Mouse (Mus musculus) Patski (cell line): ENCODE measurements around the gene Skap2. TPM values are rescaled to one million over a fixed set of nuclear protein-coding genes. Genes with fewer than 3 reads are reported as not detected.
A peak's percentile ranks its signal among the peaks of the same experiment; 100 is the strongest.

Experiments
- ATAC-seq: fragments of 100-300 bp; one replicate; pipeline ENCODE4 v1.8.0; 2021
- CTCF ChIA-PET: fragments of 350-600 bp; sonication (Branson Sonifier 250); formaldehyde crosslinking; loops from one replicate; lab custom pipeline; 2022; ENCODE audit warnings: inconsistent platforms; lab: Charles Lee
- POLR2A ChIA-PET: fragments of 350-600 bp; sonication (Branson Sonifier 250); formaldehyde crosslinking; loops from one replicate; lab custom pipeline; 2022; ENCODE audit warnings: antibody characterized with exemption, inconsistent platforms; lab: Charles Lee
- DNase-seq: peaks from one replicate; pipeline ENCODE4 v3.0.0-alpha.2; 2011; ENCODE audit warnings: low read depth, low spot score
- H3K27me3 ChIP-seq: fragments of 371-371 bp; one replicate; pipeline ENCODE4 v1.5.1; 2021
- CTCF ChIP-seq: fragments of 100-300 bp; IDR thresholded peaks from one replicate; pipeline ENCODE4 v1.5.1; 2021
- in situ Hi-C: fragments of 300-500 bp; cut with MboI; formaldehyde crosslinking; loops from 3 replicates; pipeline ENCODE4 v1.11.1; 2018; ENCODE audit warnings: low pct_unique_long_range_greater_than_20kb, mixed read lengths
- polyA plus RNA-seq: library from polyadenylated mRNA; unstranded; gene quantifications from one replicate; pipeline ENCODE4 v1.2.3, GENCODE M21; 2021

Skap2 gene
- polyA plus RNA-seq, 1 experiment from 2014 or later, result 83.3 TPM

DNA sequence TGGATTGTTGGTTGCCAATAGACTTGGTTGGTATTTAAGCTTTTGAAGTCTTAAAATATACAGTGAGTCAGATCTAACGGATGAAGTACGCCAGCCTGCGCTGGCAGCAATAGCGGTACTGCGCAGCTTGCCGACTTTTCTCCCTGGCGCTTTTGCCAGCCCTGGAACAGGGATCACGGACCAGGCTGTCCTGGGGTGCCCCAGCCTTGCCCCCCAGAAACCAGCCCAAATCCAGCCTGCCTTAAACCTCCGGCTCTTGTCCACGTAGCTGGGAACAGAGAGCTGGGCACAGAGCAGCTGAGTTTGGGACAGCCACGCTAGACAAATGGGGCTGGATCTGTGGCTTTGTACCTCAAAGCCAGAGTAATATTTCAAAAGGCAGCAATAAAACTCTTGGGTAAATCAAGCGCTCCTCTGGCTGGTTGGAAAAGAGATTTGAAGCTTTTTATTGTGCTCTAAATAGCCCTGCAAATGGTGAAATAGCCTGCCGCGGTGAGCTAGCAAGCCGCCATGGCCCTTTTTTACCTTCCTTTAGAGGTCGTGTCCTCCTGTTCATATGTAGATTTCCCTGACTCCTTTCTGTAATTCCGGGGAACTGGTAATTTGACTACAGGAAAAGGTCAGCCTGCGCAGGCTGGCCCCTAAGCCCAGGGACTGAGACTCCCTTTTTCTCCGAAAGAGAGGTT lies 6.2 kb downstream of the Skap2 start:
- TF ChIP-seq CTCF, result no peak
- POLR2A ChIA-PET, result interaction anchor here (2.0 kb wide), 1 partner anchor 205 kb away, joined by 5 read pairs; no protein-coding TSS in a partner anchor
- CTCF ChIA-PET, result interaction anchor here (1.2 kb wide), 1 partner anchor 186 kb away, joined by 3 read pairs; no protein-coding TSS in a partner anchor
- H3K27me3 ChIP-seq, result no peaks in the 10 kb centered on the region
- no peak for ATAC-seq
- in situ Hi-C loops, result loop anchor here (5.0 kb wide), 1 partner anchor 201 kb away; the partner anchor contains the start of gene Hoxa6
- no peak for DNase-seq

DNA sequence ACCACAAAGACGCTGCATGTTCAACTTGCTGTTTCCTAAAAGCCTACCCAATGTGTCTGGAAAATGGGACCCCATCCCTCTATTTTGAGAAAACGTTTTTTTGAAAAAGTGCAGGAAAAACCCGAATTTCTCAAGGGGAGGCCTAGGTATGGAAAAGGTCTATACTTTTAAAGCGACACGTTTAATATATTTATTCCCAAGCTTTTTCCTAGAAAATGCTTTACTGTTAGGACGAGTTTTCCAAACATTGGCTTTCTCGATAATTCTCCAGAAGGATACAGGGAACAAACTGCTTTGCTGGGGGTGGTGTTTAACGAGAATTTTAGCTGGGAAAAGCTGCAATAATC lies 6.8 kb downstream of the Skap2 start:
- ChIA-PET POLR2A (interaction anchor here (0.6 to 2.0 kb wide), 2 partner anchors 156 to 206 kb away, joined by 3 to 5 read pairs; no protein-coding TSS in a partner anchor), CTCF (interaction anchor here (1.2 kb wide), 1 partner anchor 187 kb away, joined by 3 read pairs; no protein-coding TSS in a partner anchor)
- no peak for TF ChIP-seq CTCF
- DNase-seq, result no peak
- no peaks in the 10 kb centered on the region for H3K27me3 ChIP-seq
- no peak for ATAC-seq
- in situ Hi-C loops, result loop anchor here (5.0 kb wide), 1 partner anchor 202 kb away; the partner anchor contains the start of gene Hoxa6

DNA sequence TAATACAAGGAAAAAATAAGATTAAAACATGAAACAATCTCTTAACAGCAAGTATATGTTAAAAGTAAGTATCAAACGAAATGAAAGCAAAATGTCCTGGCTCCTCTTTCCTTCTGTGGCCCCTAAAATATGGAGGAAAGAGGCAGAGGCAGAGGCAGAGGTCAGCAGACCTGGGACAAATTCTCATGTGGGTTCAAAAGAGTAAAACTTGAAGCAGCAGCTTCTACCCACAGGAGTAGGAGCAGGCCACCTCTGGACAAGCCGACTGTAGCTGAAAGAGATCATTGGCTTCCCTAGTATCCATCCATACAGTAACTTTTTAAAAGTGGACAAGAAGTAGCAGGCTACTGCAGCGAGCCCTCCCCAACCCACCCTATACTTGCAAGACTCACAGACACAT lies 7.4 kb downstream of the Skap2 start:
- no peak for TF ChIP-seq CTCF
- in situ Hi-C loops, result loop anchor here (5.0 kb wide), 1 partner anchor 202 kb away; the partner anchor contains the start of gene Hoxa6
- no peaks in the 10 kb centered on the region for H3K27me3 ChIP-seq
- ATAC-seq, result no peak
- ChIA-PET CTCF (interaction anchor here (0.6 kb wide), 1 partner anchor 183 kb away, joined by 3 read pairs; no protein-coding TSS in a partner anchor), POLR2A (interaction anchor here (0.6 to 2.0 kb wide), 2 partner anchors 157 to 206 kb away, joined by 3 to 5 read pairs; no protein-coding TSS in a partner anchor)
- DNase-seq, result no peak

DNA sequence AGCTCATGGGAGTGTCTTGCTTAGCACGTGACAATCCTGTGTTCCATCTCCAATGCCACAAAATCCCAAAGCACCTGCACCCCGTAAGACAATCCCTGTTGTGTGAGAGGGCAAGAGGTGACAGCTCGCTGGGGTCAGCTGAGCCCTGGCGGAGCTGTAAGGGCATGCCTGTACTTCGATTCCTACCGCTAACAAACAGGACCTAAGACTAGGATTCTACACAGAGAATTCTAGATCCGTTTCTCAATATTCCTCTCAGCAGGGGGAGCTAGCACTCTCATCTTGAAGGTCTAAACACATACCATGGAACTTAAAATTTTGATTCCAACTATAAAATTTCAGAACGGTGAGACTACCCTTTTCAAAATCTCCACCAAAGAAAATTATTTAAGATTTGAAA lies 9.7 kb downstream of the Skap2 start:
- TF ChIP-seq CTCF, result peak; percentile 62
- DNase-seq, result no peak
- no peak for ATAC-seq
- POLR2A ChIA-PET, result interaction anchor here (0.5 to 1.0 kb wide), 2 partner anchors 156 to 219 kb away, joined by 4 to 5 read pairs; partner anchors contain the start of gene Hoxa7
- in situ Hi-C loops, result no loop called here
- CTCF ChIA-PET, result interaction anchor here (0.8 to 3.2 kb wide), 12 partner anchors 12 to 236 kb away, joined by 3 to 13 read pairs (median 4); partner anchors contain the start of genes Gm28308, Hoxa3, Hoxa5 and Hoxa7
- no peaks in the 10 kb centered on the region for H3K27me3 ChIP-seq

DNA sequence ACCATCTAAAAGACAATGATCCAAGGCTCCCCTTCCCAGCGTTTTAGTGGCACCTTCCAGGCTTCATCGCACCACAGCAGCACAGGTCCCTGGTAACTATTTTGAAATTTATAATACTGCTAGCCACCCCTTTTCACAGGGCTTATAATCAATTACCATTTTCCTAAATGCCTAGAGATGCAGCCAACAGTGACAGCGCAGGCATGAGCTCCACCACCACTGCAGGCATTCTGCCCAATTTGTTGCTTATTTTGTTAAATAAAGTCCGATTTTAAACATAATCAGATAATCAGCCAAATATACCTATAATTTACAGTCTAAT lies 13.2 kb downstream of the Skap2 start:
- CTCF ChIA-PET, result interaction anchor here (1.3 to 2.4 kb wide), 3 partner anchors 184 to 205 kb away, joined by 4 to 6 read pairs (median 5); partner anchors contain the start of gene Hoxa5
- no peak for ATAC-seq
- H3K27me3 ChIP-seq, result no peaks in the 10 kb centered on the region
- in situ Hi-C loops, result no loop called here
- TF ChIP-seq CTCF, result no peak
- POLR2A ChIA-PET, result interaction anchor here (1.2 kb wide), 1 partner anchor 211 kb away, joined by 3 read pairs; no protein-coding TSS in a partner anchor
- no peak for DNase-seq

DNA sequence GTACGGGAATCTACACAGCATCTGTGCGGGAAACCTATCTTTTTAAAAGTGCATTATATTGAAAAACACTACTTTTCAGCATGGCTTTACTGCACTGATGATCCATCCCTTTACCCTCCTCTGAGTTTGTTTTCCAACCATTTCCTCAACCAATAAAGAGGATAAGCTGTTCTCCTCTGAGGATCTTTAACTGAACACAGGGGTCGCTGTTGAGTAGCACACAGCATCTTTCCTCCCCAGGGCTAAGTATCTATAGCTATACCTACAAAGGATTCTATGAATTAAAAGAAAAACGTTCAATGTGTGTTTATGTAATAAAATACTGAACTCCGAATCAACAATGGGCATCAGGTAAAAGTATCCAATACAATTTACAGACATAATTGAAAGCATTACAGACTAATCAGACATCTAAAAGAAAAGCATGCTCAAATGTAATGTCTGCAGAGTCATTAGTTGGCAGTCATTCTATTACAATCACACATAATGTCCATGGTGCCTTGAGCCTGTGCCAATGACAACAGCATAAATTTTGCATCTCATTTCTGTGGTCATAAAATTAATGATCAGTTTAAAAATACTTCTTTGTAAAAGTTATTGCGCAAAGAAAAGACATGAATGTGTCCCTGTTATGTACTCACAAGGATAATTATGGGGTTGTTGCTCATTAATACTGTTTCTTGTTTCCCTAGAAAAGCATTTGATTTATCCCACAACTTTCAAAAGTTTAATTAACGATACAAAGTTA lies 13.8 kb downstream of the Skap2 start:
- no peaks in the 10 kb centered on the region for H3K27me3 ChIP-seq
- ATAC-seq (no peak), DNase-seq (peak; percentile 41)
- in situ Hi-C loops, result no loop called here
- POLR2A ChIA-PET, result interaction anchor here (1.1 kb wide), 1 partner anchor 227 kb away, joined by 3 read pairs; no protein-coding TSS in a partner anchor
- peak; percentile 74 for TF ChIP-seq CTCF
- CTCF ChIA-PET, result interaction anchor here (1.3 to 2.4 kb wide), 3 partner anchors 185 to 206 kb away, joined by 4 to 6 read pairs (median 5); partner anchors contain the start of gene Hoxa5

DNA sequence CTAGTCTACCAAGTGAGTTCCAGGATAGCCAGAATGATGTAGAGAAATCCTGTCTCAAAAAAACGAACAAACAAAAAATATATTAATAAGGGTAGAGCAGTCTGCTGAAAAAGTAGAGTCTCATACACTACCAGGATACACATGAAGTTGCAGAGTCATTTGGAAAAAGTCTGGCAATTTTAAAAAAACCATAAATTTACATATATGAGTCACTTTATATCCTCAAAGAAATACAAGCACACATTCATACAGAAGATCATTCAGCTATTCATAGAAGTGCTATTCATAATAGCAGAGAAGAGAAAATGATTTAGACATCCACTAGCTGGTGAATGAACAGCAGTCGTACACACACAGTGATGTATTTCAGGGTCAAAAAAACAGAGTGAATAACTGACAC lies 24.4 kb downstream of the Skap2 start:
- ATAC-seq (no peak), DNase-seq (no peak)
- POLR2A ChIA-PET, result no interaction called here
- in situ Hi-C loops, result no loop called here
- CTCF ChIA-PET, result no interaction called here
- H3K27me3 ChIP-seq, result no peaks in the 10 kb centered on the region
- no peak for TF ChIP-seq CTCF

DNA sequence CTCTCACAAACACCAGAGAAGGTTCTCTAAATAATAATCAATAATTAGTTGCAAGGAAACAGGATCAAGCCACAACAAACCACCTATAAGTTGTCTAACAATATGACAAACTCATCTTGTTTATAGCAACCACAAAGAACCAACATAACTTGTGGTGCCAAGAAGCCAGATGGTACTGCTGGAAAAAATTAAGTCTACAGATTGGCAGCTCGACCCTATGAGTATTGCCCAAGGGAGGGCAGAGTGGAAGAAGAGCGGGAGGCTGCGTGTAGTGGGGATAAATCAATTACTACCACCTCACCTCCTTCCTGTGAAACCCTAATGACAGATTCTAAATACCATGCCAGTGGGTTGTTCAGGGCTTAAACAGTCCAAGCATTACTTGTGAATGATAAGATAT lies 34.7 kb downstream of the Skap2 start:
- TF ChIP-seq CTCF, result no peak
- POLR2A ChIA-PET, result no interaction called here
- ATAC-seq (no peak), DNase-seq (no peak)
- in situ Hi-C loops, result no loop called here
- no peaks in the 10 kb centered on the region for H3K27me3 ChIP-seq
- CTCF ChIA-PET, result no interaction called here

DNA sequence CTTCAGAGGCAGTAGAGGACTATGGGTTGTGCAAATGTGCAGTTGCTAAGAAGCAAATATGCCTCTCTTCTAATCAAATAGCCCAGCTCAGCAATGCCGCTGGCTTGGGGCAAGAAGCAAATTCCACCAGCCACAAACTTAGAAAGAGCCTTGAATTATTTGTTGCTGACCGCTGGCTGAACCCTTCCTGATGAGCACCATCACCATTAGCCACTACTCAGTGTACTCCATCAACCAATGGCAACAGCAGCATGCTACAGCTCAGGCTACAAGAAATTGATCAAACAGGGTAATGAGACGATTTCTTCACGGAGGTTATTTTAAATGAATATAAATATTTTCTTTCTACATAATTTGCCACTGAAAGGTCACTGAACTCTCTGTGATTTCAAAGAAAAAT lies 36.6 kb downstream of the Skap2 start:
- DNase-seq (no peak), ATAC-seq (no peak)

DNA sequence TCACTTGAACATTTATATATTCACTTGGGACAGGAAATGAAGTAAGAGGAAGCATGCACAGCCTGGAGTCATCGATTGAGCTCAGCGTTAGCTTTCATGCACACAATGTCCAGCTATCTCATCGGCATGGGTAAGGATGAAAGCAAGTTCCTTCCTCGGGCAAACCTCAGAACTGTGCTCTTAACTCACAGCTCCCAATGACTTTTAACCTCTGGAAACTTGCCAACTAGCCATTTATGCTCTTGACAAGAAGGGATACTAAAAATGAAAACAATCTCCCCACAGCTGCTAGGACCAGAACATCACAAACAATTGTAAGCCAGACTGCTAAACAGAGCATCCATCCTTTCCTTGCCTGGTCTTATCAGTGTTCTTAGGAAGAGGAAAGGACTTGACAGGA lies 53.4 kb downstream of the Skap2 start:
- ATAC-seq (no peak), DNase-seq (no peak)
- ChIA-PET POLR2A (no interaction called here), CTCF (interaction anchor here (1.3 kb wide), 1 partner anchor 17 kb away, joined by 5 read pairs; no protein-coding TSS in a partner anchor)
- H3K27me3 ChIP-seq, result no peaks in the 10 kb centered on the region
- in situ Hi-C loops, result no loop called here
- no peak for TF ChIP-seq CTCF

More for the DNA sequence above, 36.6 kb downstream of the Skap2 start:
- H3K27me3 ChIP-seq, result no peaks in the 10 kb centered on the region
- TF ChIP-seq CTCF, result no peak
- ChIA-PET POLR2A (interaction anchor here (0.6 kb wide), 1 partner anchor 559 kb away, joined by 4 read pairs; no protein-coding TSS in a partner anchor), CTCF (interaction anchor here (1.6 kb wide), 1 partner anchor 17 kb away, joined by 5 read pairs; no protein-coding TSS in a partner anchor)
- in situ Hi-C loops, result no loop called here
